Mouse (Mus musculus) small intestine, adult 2 months (tissue): ENCODE results near the gene Zfp287. TPM values are rescaled to one million over a fixed set of nuclear protein-coding genes. Genes with fewer than 3 reads are reported as not detected.

Experiments used
- H3K27ac ChIP-seq: fragments of 200-500 bp; 2 replicates; pipeline ENCODE4 v1.5.1; 2012; ENCODE audit warnings: low read depth, low read length, control low read depth, inconsistent platforms; ENCODE audit not compliant: insufficient read depth
- H3K27me3 ChIP-seq: fragments of 200-500 bp; 2 replicates; pipeline ENCODE4 v1.6.1; 2012; ENCODE audit warnings: mild to moderate bottlenecking, moderate library complexity, low read length, inconsistent platforms; ENCODE audit not compliant: control insufficient read depth, insufficient read depth
- H3K36me3 ChIP-seq: fragments of 200-500 bp; 2 replicates; pipeline ENCODE4 v1.6.1; 2012; ENCODE audit warnings: mild to moderate bottlenecking, low read length, control low read depth, inconsistent platforms; ENCODE audit not compliant: control insufficient read depth, insufficient read depth
- H3K4me1 ChIP-seq: fragments of 200-500 bp; 2 replicates; pipeline ENCODE4 v1.6.1; 2012; ENCODE audit warnings: low read length, inconsistent platforms, mixed read lengths; ENCODE audit not compliant: control insufficient read depth, insufficient read depth, insufficient read length
- H3K4me3 ChIP-seq: fragments of 200-500 bp; 2 replicates; pipeline ENCODE4 v1.5.1; 2012; ENCODE audit warnings: low read depth, mild to moderate bottlenecking, control low read depth, inconsistent platforms, low read length, moderate library complexity
- CTCF ChIP-seq: fragments of 200-500 bp; IDR thresholded peaks from 2 replicates; pipeline ENCODE4 v1.5.1; 2012; ENCODE audit warnings: low read depth, mild to moderate bottlenecking, control low read depth, inconsistent platforms, low read length, moderate library complexity, mixed read lengths; ENCODE audit not compliant: insufficient replicate concordance, insufficient read length; ENCODE audit errors: extremely low read depth
- POLR2A ChIP-seq: fragments of 200-500 bp; IDR thresholded peaks from 2 replicates; pipeline ENCODE4 v1.6.1; 2012; ENCODE audit warnings: low read depth, mild to moderate bottlenecking, control low read depth, inconsistent platforms, low read length, moderate library complexity
- whole genome bisulfite sequencing: fragments of 180-500 bp; shearing (Covaris S2); methylation state at CpG from one replicate; pipeline ENCODE4 v1.1.7; 2018; 5-methylcytosine and 5-hydroxymethylcytosine counted together
- polyA plus RNA-seq: library from polyadenylated mRNA; depleted of rRNA; stranded (reverse); fragments of >200 nt; gene quantifications from 2 replicates; pipeline ENCODE4 v1.2.3, GENCODE M21; 2012

The Zfp287 gene
- polyA plus RNA-seq, 1 experiment: 0.39 TPM

DNA sequence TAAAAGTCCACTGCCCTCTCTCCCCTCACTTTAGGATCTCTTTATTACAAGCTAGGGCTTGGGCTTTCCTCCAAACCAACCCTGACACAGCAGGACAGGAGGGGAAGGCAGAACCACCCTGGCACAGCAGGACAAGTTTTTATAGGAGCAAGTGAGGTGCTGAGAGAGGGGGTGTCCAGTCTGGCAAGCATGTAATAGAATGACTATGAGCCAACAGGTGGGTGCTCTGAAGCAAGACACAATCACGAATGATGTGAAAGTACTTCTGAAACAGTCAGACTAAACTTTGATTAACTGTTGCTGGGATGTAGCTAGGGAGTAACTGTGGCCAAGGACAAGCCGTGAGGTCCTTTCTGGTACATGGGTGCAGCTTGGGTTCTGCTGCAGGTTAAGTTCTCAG lies 25.6 kb downstream of the Zfp287 start:
- WGBS: 73% methylated on average over 2 of the region's 2 CpGs
- no peaks in the 10 kb centered on the region for H3K36me3 ChIP-seq
- H3K4me3 ChIP-seq: no peak overlapping the region
- no peaks in the 10 kb centered on the region; the same call in 1 of the 2 replicates for H3K27me3 ChIP-seq
- TF ChIP-seq POLR2A (no peak), CTCF (no peak)
- H3K27ac ChIP-seq: no peak overlapping the region
- no peaks in the 10 kb centered on the region for H3K4me1 ChIP-seq

DNA sequence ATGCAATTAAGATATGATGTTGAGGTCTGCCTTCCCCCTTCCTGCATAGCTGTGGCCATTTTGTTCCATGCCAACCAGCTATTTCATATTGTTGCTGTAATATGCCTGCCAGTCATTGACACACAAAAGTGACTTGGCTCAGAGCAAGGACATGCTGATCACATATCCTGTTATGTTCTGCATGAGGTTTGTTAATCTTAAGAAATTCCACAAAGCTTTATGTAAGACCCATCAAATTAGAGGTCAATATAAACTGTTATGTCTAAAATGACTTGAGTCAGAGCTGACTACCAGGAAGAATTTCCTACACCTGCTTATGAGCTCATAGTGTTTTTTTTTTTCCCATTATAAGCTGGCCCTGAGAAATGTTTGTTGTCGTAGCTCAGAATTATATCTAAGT lies 30.5 kb downstream of the Zfp287 start:
- Histone ChIP-seq H3K4me3 (no peak overlapping the region), H3K36me3 (no peaks in the 10 kb centered on the region), H3K27me3 (no peaks in the 10 kb centered on the region; the same call in 1 of the 2 replicates), H3K27ac (no peak overlapping the region), H3K4me1 (no peaks in the 10 kb centered on the region)
- TF ChIP-seq CTCF (no peak), POLR2A (no peak)
- WGBS: 51% methylated on average over 1 of the region's 1 CpGs

DNA sequence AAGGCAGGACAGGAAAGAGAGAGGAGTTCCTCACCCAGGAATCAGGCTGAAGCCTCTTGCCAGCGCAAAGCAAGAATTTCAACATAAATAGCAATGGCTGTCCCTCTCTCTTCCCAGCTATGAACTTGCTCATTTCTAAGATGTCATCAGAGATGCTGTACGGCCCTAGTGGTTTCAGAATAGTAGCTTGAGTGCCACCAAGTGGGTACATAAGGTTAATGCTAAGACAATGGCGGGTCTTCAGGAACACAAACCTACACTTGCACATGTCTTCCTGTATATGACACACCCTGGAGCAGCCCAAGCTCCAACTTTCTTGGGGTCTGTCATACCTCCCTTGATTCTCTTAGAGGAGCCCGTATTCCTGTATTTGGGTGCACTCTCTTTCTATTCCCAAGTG lies 32.0 kb downstream of the Zfp287 start:
- Histone ChIP-seq H3K4me3 (no peak overlapping the region), H3K27me3 (no peaks in the 10 kb centered on the region), H3K4me1 (no peaks in the 10 kb centered on the region), H3K36me3 (no peaks in the 10 kb centered on the region), H3K27ac (no peak overlapping the region)
- WGBS: 67% methylated on average over 4 of the region's 4 CpGs
- TF ChIP-seq CTCF (no peak), POLR2A (no peak)

DNA sequence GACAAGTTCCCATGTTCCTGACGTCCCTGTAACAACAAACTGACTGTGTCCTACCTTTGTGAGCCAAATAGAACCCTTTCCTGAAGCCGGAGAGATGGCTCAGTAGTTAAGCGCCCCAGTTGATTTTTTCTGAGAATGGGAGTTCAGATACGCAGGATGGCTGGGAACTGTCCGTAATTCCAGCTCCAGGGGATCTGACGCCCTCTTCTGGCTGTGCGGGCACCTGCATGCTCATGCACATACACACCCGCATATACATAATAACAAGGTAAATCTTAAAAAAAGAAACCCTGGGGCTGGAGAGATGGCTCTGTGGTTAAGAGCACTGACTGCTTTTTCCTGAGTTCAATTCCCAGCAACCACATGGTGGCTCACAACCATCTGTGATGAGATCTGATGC lies 36.6 kb downstream of the Zfp287 start:
- Histone ChIP-seq H3K27ac (no peak overlapping the region), H3K36me3 (no peaks in the 10 kb centered on the region), H3K4me1 (peaks cover 5% of the 10 kb centered on the region; the same call in 1 of the 2 replicates), H3K4me3 (no peak overlapping the region), H3K27me3 (no peaks in the 10 kb centered on the region)
- 92% methylated on average over 8 of the region's 8 CpGs for WGBS
- no peak for TF ChIP-seq POLR2A
- TF ChIP-seq CTCF: no peak

DNA sequence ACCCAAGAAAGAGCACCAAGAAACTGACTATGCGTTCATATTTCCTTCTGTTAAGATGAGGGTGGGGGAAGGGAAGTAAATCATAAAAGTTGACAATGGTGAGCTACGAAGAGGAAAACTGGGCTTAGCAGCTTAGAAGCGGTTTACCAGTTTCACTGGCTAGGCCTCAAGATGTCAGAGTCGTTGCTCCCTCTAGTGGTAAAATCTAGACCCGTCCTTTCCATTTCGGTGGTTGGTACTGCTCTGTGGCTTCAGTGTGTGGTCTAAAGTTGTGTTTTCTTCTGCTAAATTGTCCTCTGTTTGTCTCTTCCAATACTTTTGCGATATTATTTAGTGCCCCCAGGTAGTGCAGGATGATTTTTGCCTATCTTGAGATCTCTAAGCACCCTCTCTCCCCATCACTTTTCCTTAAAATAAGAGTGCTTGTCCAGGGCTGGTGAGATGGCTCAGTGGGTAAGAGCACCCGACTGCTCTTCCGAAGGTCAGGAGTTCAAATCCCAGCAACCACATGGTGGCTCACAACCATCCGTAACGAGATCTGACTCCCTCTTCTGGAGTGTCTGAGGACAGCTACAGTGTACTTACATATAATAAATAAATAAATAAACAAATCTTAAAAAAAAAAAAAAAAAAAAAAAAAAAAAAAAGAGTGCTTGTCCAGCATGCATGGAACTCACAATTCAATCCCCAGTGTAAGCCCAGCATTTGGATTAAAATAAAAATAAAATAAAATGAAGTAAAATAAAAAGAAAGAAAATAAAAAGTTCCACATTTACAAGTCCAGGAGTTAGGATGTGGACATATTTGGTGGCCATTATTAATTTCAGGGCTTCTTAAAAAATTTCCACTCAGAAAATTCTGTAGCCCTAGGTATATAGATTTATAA lies 38.2 kb downstream of the Zfp287 start:
- 24% methylated on average over 11 of the region's 11 CpGs for WGBS
- Histone ChIP-seq H3K36me3 (no peaks in the 10 kb centered on the region), H3K27me3 (no peaks in the 10 kb centered on the region), H3K4me1 (peaks cover 5% of the 10 kb centered on the region; the same call in 1 of the 2 replicates), H3K4me3 (no peak overlapping the region), H3K27ac (no peak overlapping the region)
- TF ChIP-seq POLR2A (no peak), CTCF (no peak)

DNA sequence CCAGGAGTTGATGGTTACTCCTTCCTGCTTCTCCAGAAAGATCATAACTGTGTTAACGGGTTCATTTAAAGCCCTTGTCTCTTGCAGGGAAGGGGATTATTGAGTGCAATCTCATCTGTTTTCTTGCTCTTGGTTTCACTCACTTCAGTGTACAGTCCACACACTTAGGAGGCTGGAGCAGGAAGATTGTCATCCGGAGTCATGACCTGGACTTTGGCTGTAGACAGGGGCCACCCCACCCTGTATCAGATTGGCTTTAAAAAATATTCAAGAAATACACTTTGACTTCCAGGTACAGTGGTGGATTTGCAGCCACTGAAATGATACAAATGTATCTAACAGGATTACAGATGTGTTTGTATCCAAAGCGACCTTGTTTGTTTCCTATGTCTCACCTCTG lies 40.1 kb downstream of the Zfp287 start:
- Histone ChIP-seq H3K36me3 (no peaks in the 10 kb centered on the region), H3K4me3 (no peak overlapping the region), H3K4me1 (peaks cover 5% of the 10 kb centered on the region; the same call in 1 of the 2 replicates), H3K27me3 (no peaks in the 10 kb centered on the region), H3K27ac (no peak overlapping the region)
- TF ChIP-seq CTCF (no peak), POLR2A (no peak)
- WGBS: 48% methylated on average over 3 of the region's 3 CpGs

DNA sequence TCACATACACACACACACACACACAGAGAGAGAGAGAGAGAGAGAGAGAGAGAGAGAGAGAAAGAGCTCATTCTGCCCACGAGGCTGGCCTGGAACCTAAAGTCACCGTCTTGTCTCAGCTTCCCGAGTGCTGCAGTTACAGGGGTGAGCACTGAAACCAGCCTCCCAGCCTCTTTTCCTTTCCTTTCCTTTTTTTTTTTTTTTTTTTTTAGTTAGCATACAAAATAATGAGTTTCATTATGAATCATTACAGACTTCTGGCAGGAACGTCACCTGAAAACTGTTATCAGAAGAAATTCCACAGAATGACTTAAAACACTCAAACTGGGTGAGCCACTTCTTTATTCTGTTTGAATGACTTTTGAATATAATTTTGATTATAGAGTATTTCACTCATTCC lies 51.8 kb downstream of the Zfp287 start:
- Histone ChIP-seq H3K27ac (no peak overlapping the region), H3K27me3 (no peaks in the 10 kb centered on the region), H3K4me1 (no peaks in the 10 kb centered on the region), H3K4me3 (no peak overlapping the region), H3K36me3 (no peaks in the 10 kb centered on the region)
- 73% methylated on average over 4 of the region's 4 CpGs for WGBS
- TF ChIP-seq POLR2A (no peak), CTCF (no peak)
